Mouse (Mus musculus): ENCODE data around the gene Rpusd1.

GRCm38 (mm10) chr17:25762591-25762990, 35.1 kb downstream of the Rpusd1 start:
- TF ChIP-seq CTCF (IDR thresholded peaks at IDR 0.05; ENCODE audit: control insufficient read depth, insufficient read depth, insufficient read length) (no peak), USF1 (IDR thresholded peaks at IDR 0.05; ENCODE audit: low read depth) (no peak), CEBPB (IDR thresholded peaks at IDR 0.05; ENCODE audit: low read depth) (no peak)

Measured in C2C12 (cell line).